Mouse (Mus musculus): ENCODE results near the gene Lrig3.

DNA sequence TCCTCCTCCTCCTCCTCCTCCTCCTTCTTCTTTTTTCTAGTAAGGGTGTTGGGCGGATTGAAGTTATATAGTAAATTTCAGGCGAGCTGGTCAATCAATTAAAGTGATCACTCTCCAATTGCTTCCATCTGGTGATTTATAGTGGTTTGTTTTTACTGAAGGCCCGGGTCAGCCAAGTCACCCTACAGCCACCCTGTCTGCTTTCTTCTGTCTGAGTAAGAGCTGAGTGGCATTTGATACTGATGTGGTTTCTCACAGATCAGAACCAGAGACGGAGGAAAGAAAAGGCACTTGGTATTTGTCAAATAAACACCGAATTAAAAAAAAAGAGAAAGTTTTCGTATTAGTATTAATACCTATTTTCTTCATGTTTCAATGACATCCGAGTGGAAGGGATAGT is 7.8 kb downstream of the Lrig3 start:
- no peak for TF ChIP-seq CTCF (IDR thresholded peaks at IDR 0.05; ENCODE audit: extremely low read depth, insufficient read depth, insufficient read length, insufficient replicate concordance)
- no peak for TF ChIP-seq POLR2A (IDR thresholded peaks at IDR 0.05; ENCODE audit: low read depth, low read length)

Measured in spleen, adult 2 months (tissue).